Mouse (Mus musculus) forebrain, embryonic 10.5 days (tissue): Measurements from ENCODE around the gene Gpr88. TPM values are rescaled to one million over a fixed set of nuclear protein-coding genes. Genes with fewer than 3 reads are reported as not detected.

Experiments used
- DNase-seq: peaks from one replicate; pipeline ENCODE4 v3.0.0-alpha.2; 2017; ENCODE audit warnings: low spot score; ENCODE audit errors: extremely low spot score
- H3K27ac ChIP-seq: fragments of 300-500 bp; sonication (generic); 2 replicates; pipeline ENCODE4 v1.5.1; 2016; ENCODE audit warnings: mild to moderate bottlenecking
- H3K27me3 ChIP-seq: fragments of 300-500 bp; sonication (generic); 2 replicates; pipeline ENCODE4 v1.6.1; 2016; ENCODE audit warnings: mild to moderate bottlenecking; ENCODE audit not compliant: poor library complexity, severe bottlenecking
- H3K36me3 ChIP-seq: fragments of 300-500 bp; sonication (generic); replicated peaks from 2 replicates; pipeline ENCODE4 v1.6.1; 2016; ENCODE audit warnings: mild to moderate bottlenecking, moderate library complexity
- H3K4me1 ChIP-seq: fragments of 300-500 bp; sonication (generic); 2 replicates; pipeline ENCODE4 v1.6.1; 2016
- H3K4me3 ChIP-seq: fragments of 300-500 bp; sonication (generic); 2 replicates; pipeline ENCODE4 v1.5.1; 2016; ENCODE audit warnings: mild to moderate bottlenecking, moderate library complexity
- H3K9me3 ChIP-seq: fragments of 300-500 bp; sonication (generic); 2 replicates; pipeline ENCODE4 v1.6.1; 2016; ENCODE audit warnings: mild to moderate bottlenecking, moderate library complexity
- WGBS: fragments of 180-500 bp; shearing (Covaris S2); methylation state at CpG from one replicate; pipeline ENCODE4 v1.1.7; 2016; 5-methylcytosine and 5-hydroxymethylcytosine counted together
- polyA plus RNA-seq: library from polyadenylated mRNA; unstranded; fragments of >200 nt; fragmentation: Nextera tagmentation; extraction: Ambion mirVana; gene quantifications from 2 replicates; pipeline ENCODE4 v1.2.1, GENCODE M21; 2016

Gpr88 gene
- polyA plus RNA-seq = not detected in 2 replicates

DNA sequence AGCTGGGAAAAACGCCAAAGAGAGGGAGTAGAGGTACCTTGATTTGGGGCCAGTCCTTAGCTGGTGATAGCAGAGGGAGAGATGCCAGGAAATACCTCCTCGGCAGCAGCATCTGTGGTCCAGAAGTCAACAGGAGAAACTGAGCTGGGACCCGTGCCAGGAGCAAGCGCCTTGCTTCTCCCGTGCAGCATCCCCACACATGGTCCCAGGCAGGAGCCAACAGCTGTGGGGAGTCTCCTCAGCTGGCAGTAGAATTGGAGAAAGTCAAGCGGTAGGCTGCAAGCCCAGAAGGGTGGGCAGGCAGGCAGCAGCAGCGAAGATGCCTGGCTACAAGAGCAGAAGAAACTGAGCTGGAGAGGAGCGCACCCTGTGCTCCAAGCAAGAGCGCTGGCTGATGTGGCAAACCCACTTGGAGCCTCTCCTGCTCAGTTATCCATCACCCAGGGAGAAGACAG lies at the start of gene Gpr88:
TSS of gene Gpr88 (minus strand) at position 427 of the 455 bp plus-strand sequence.
- DNase-seq = peak; percentile 39
- WGBS = 5% methylated on average over 9 of the region's 9 CpGs
- Histone ChIP-seq H3K27ac (peak within 1 kb of the TSS; percentile 69; the same call in 1 of the 2 replicates), H3K4me1 (peaks cover 26% of the 10 kb centered on the region), H3K9me3 (no peaks in the 10 kb centered on the region), H3K4me3 (peak within 1 kb of the TSS; percentile 65), H3K27me3 (peaks cover 77% of the 10 kb centered on the region), H3K36me3 (no peaks in the 10 kb centered on the region)

- WGBS = 95% methylated on average over 7 of the region's 7 CpGs
- no peak overlapping the region for H3K27ac ChIP-seq
- H3K9me3 ChIP-seq = no peaks in the 10 kb centered on the region
- no peak overlapping the region for H3K4me3 ChIP-seq
- no peaks in the 10 kb centered on the region for H3K4me1 ChIP-seq
- DNase-seq = no peak
- peaks cover 76% of the 10 kb centered on the region for H3K36me3 ChIP-seq
- H3K27me3 ChIP-seq = no peaks in the 10 kb centered on the region
Observed at GRCm38 (mm10) chr3:116302581-116302980, 49.3 kb upstream of the Gpr88 start.

DNA sequence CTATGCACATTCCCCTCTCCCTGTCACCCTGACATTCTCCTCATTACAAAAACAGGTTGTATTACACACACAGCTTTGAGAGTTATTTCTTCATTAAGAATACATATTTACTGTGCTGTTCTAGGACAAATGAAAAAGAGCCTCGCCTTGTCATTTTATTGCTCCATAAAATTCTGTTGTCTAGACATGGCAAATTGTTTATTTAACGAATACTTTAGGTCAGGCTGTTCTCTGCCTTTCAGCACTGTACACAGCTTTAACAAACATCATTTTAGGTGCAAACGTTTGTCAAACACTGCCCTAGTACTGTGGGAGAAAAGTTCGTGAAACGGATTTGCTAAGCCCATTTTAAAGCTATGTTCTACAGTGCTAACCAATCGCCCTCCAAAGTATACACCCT lies 48.5 kb upstream of the Gpr88 start:
- H3K36me3 ChIP-seq = peaks cover 76% of the 10 kb centered on the region
- H3K27me3 ChIP-seq = no peaks in the 10 kb centered on the region
- WGBS = 91% methylated on average over 6 of the region's 6 CpGs

DNA sequence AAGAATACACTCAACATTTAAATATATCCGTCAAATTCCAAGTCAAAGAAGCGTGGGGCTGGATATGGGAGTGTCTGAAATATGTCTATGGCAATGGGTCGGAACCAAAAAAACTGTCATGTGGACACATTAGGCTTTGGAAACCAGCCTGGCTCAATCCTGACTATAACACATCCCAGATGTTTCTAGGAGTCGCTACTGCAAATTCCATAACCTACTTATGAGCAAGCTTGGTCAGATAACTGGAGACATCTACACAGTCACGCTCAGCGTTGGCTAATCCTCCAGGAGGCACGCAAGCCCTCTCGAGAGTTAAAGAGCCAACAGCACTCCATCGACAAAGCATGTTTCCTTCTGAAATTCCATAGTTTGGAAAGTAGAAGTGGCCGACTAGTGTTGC lies 45.4 kb upstream of the Gpr88 start:
- no peaks in the 10 kb centered on the region for H3K9me3 ChIP-seq
- DNase-seq = no peak
- H3K27ac ChIP-seq = no peak overlapping the region
- H3K36me3 ChIP-seq = peaks cover 75% of the 10 kb centered on the region
- H3K27me3 ChIP-seq = no peaks in the 10 kb centered on the region
- WGBS = 94% methylated on average over 10 of the region's 10 CpGs
- H3K4me3 ChIP-seq = no peak overlapping the region
- H3K4me1 ChIP-seq = no peaks in the 10 kb centered on the region

More for the DNA sequence above, 48.5 kb upstream of the Gpr88 start:
- DNase-seq = no peak
- H3K4me3 ChIP-seq = no peak overlapping the region
- no peaks in the 10 kb centered on the region for H3K4me1 ChIP-seq
- H3K27ac ChIP-seq = no peak overlapping the region
- H3K9me3 ChIP-seq = no peaks in the 10 kb centered on the region

- Histone ChIP-seq H3K27me3 (no peaks in the 10 kb centered on the region), H3K36me3 (peaks cover 77% of the 10 kb centered on the region), H3K4me3 (no peak overlapping the region), H3K27ac (no peak overlapping the region), H3K4me1 (no peaks in the 10 kb centered on the region), H3K9me3 (no peaks in the 10 kb centered on the region)
- 93% methylated on average over 8 of the region's 8 CpGs for WGBS
- DNase-seq = no peak
Observed at GRCm38 (mm10) chr3:116298003-116298402, 44.7 kb upstream of the Gpr88 start.

- peaks cover 78% of the 10 kb centered on the region for H3K36me3 ChIP-seq
- WGBS = 95% methylated on average over 7 of the region's 7 CpGs
- no peak for DNase-seq
Observed at GRCm38 (mm10) chr3:116297170-116297569, 43.9 kb upstream of the Gpr88 start.

GRCm38 (mm10) chr3:116290041-116290815 lies 36.9 kb upstream of the Gpr88 start:
- DNase-seq = no peak
- Histone ChIP-seq H3K9me3 (no peaks in the 10 kb centered on the region), H3K36me3 (peaks cover 86% of the 10 kb centered on the region), H3K4me1 (0 out of 2 replicates have a peak, but pooled peaks cover 6% of the 10 kb centered on the region), H3K4me3 (no peak overlapping the region), H3K27me3 (no peaks in the 10 kb centered on the region), H3K27ac (no peak overlapping the region)
- WGBS = 90% methylated on average over 9 of the region's 9 CpGs

More at GRCm38 (mm10) chr3:116297170-116297569, 43.9 kb upstream of the Gpr88 start:
- H3K27me3 ChIP-seq = no peaks in the 10 kb centered on the region
- H3K4me1 ChIP-seq = no peaks in the 10 kb centered on the region
- H3K9me3 ChIP-seq = no peaks in the 10 kb centered on the region
- no peak overlapping the region for H3K27ac ChIP-seq
- no peak overlapping the region for H3K4me3 ChIP-seq

DNA sequence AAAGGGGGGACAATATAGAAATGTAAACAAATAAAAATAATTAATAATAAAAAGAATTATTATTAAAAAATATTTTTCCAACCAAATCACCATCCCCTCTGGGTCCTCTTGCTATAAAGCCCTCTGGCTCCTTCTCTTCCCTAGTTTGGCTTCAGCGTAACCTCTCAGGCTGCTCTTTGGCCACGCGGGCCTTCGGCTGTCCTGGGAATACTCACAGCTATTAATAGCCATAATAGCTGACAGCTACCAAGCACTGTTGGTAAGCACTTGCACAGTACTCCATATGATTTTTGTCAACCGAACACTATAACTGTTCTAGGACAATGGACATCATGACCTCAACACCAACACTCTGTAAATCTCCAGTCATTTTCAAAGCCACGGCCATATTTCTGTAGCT lies 35.5 kb upstream of the Gpr88 start:
- no peak overlapping the region for H3K4me3 ChIP-seq
- 97% methylated on average over 6 of the region's 6 CpGs for WGBS
- peaks cover 78% of the 10 kb centered on the region for H3K36me3 ChIP-seq
- no peaks in the 10 kb centered on the region for H3K27me3 ChIP-seq
- DNase-seq = no peak
- no peak overlapping the region for H3K27ac ChIP-seq
- peaks cover 16% of the 10 kb centered on the region for H3K4me1 ChIP-seq
- no peaks in the 10 kb centered on the region for H3K9me3 ChIP-seq

- Histone ChIP-seq H3K27ac (no peak overlapping the region), H3K27me3 (no peaks in the 10 kb centered on the region), H3K4me3 (no peak overlapping the region), H3K4me1 (peaks cover 10% of the 10 kb centered on the region), H3K36me3 (peaks cover 63% of the 10 kb centered on the region), H3K9me3 (no peaks in the 10 kb centered on the region)
- 87% methylated on average over 4 of the region's 4 CpGs for WGBS
- DNase-seq = no peak
Observed at GRCm38 (mm10) chr3:116284735-116285134, 31.4 kb upstream of the Gpr88 start.

DNA sequence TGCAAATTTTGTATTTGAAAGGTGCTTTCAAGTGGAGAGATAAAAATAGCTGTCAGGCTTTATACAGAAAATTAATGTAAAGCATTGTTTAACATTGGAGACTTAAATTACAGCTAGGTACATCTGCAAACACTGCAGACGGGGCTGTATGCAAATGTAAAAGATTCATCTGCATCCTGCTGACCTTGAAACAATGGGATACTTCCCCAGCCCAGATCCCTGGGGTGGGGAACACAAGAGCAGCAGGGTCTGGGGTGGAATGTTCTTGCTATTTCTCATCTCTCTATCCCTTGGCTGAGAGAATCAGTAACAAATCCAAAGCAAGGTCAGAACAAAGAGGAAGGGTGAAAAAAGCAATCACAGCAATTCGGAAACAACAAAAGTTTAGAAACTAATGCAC lies 30.7 kb upstream of the Gpr88 start:
- Histone ChIP-seq H3K4me3 (no peak overlapping the region), H3K4me1 (peaks cover 10% of the 10 kb centered on the region), H3K36me3 (peaks cover 64% of the 10 kb centered on the region), H3K9me3 (no peaks in the 10 kb centered on the region), H3K27ac (no peak overlapping the region), H3K27me3 (no peaks in the 10 kb centered on the region)
- no peak for DNase-seq
- 31% methylated on average over 2 of the region's 2 CpGs for WGBS

DNA sequence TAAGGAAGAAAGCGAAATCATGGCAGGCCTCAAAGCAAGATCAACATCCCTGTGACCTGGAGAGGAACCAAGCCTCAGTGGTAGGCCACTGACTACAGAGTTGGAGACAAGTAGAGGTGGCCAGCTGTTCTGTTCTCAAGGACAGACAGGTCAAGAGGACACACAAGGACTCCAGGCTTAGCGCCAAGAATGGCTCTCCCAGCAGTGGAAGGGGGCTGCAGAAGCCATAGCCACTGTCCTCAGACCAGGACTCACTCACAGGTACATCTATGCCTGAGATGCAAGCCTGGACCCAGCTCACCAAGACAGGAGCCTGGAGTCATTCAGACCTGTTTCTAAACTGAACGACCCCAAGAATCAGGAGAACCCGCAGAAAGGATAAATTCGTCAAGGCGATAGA lies 28.4 kb upstream of the Gpr88 start:
- no peak for DNase-seq
- Histone ChIP-seq H3K4me3 (no peak overlapping the region), H3K27me3 (no peaks in the 10 kb centered on the region), H3K9me3 (no peaks in the 10 kb centered on the region), H3K27ac (no peak overlapping the region), H3K4me1 (peaks cover 10% of the 10 kb centered on the region), H3K36me3 (peaks cover 66% of the 10 kb centered on the region)
- 95% methylated on average over 6 of the region's 6 CpGs for WGBS

DNA sequence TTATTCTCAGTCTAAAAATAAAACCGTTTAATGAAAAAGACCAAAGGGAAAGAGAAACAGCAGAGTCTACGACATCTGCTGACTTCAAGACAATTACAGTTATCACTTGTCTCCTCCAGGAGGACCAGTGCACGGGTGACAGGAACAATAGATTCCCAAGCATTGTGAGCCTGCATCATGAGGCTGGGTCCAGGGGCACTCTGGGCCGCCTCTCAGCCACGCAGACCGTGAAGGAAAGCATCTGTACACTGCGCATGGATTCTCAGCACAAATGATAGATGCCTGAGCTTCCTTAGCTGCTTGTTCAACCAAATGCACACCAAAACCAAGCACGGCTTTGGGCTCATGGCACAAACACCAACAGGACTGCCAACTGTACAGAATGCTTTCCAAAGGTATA lies 23.8 kb upstream of the Gpr88 start:
- no peak for DNase-seq
- 89% methylated on average over 8 of the region's 8 CpGs for WGBS
- no peaks in the 10 kb centered on the region for H3K4me1 ChIP-seq
- no peak overlapping the region for H3K4me3 ChIP-seq
- H3K27me3 ChIP-seq = no peaks in the 10 kb centered on the region
- H3K9me3 ChIP-seq = no peaks in the 10 kb centered on the region
- no peak overlapping the region for H3K27ac ChIP-seq
- H3K36me3 ChIP-seq = peaks cover 52% of the 10 kb centered on the region

- Histone ChIP-seq H3K27me3 (no peaks in the 10 kb centered on the region), H3K36me3 (peaks cover 8% of the 10 kb centered on the region), H3K4me3 (no peak overlapping the region), H3K4me1 (no peaks in the 10 kb centered on the region), H3K9me3 (no peaks in the 10 kb centered on the region), H3K27ac (no peak overlapping the region)
- 89% methylated on average over 6 of the region's 6 CpGs for WGBS
- no peak for DNase-seq
Observed at GRCm38 (mm10) chr3:116271679-116272078, 18.4 kb upstream of the Gpr88 start.
